Mouse (Mus musculus) lung, postnatal 0 days (tissue): Measurements from ENCODE around the gene Map1lc3a.

ENCODE experiments used
- CTCF ChIP-seq: IDR thresholded peaks from 2 replicates; pipeline ENCODE4 v1.5.1; 2016; ENCODE audit warnings: antibody characterized with exemption, mild to moderate bottlenecking
- EP300 ChIP-seq: IDR thresholded peaks from 2 replicates; pipeline ENCODE4 v1.6.1; 2016; ENCODE audit warnings: antibody characterized with exemption, mild to moderate bottlenecking, control low read depth

DNA sequence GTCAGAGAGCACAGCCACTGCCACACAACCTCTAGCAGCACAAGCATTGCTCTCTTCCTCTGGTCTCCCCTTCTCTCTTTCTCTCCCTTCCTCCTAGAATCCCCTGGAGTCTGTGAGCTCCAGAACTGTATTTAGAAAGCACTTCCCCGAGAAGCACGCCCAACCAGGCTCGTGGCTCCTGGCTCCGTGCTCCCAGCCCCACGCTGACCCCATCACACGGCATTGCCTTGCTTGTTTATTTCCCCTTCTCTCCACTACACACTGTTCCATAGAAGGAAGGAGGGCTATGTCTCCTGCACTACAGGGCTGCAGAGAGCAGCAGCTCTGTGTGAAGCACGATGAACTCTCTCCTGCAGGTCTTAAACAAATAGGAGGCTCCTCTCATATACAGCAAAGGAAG is 8.6 kb downstream of the Map1lc3a start:
- TF ChIP-seq CTCF = no peak
- no peak for TF ChIP-seq EP300
